Mouse (Mus musculus) embryonic facial prominence, embryonic 15.5 days (tissue): ENCODE data around the gene Ensa. TPM values are rescaled to one million over a fixed set of nuclear protein-coding genes. Genes with fewer than 3 reads are reported as not detected.
A peak's percentile ranks its signal among the peaks of the same experiment; 100 is the strongest.
"Not testable (repeated sequence)": the region's sequence is repeated elsewhere in the genome, so short reads cannot be mapped to it uniquely, and the experiment has no call there.

Source experiments
- ATAC-seq: fragments of 200-750 bp; cut with Nextera tagmentation; 2 replicates; pipeline ENCODE4 v1.8.0; 2017; ENCODE audit warnings: low read depth, moderate TSS enrichment; ENCODE audit not compliant: insufficient number of reproducible peaks, low FRiP score, low TSS enrichment
- H3K27ac ChIP-seq: fragments of 300-500 bp; sonication (generic); replicated peaks from 2 replicates; pipeline ENCODE4 v1.5.1; 2015; ENCODE audit warnings: mild to moderate bottlenecking, inconsistent platforms
- H3K27me3 ChIP-seq: fragments of 300-500 bp; sonication (generic); 2 replicates; pipeline ENCODE4 v1.6.1; 2015; ENCODE audit warnings: inconsistent platforms
- H3K36me3 ChIP-seq: fragments of 300-500 bp; sonication (generic); 2 replicates; pipeline ENCODE4 v1.6.1; 2015; ENCODE audit warnings: mild to moderate bottlenecking, inconsistent platforms
- H3K4me1 ChIP-seq: fragments of 300-500 bp; sonication (generic); 2 replicates; pipeline ENCODE4 v1.6.1; 2015; ENCODE audit warnings: inconsistent platforms
- H3K4me2 ChIP-seq: fragments of 300-500 bp; sonication (generic); replicated peaks from 2 replicates; pipeline ENCODE4 v1.6.1; 2015; ENCODE audit warnings: mild to moderate bottlenecking, inconsistent platforms
- H3K4me3 ChIP-seq: fragments of 300-500 bp; sonication (generic); replicated peaks from 2 replicates; pipeline ENCODE4 v1.5.1; 2015; ENCODE audit warnings: mild to moderate bottlenecking, inconsistent platforms
- H3K9ac ChIP-seq: fragments of 300-500 bp; sonication (generic); 2 replicates; pipeline ENCODE4 v1.6.1; 2015; ENCODE audit warnings: inconsistent platforms
- H3K9me3 ChIP-seq: fragments of 300-500 bp; sonication (generic); replicated peaks from 2 replicates; pipeline ENCODE4 v1.6.1; 2016; ENCODE audit warnings: inconsistent platforms
- WGBS: fragments of 180-500 bp; shearing (Covaris S2); methylation state at CpG from one replicate; pipeline ENCODE4 v1.1.7; 2015; 5-methylcytosine and 5-hydroxymethylcytosine counted together
- polyA plus RNA-seq: library from polyadenylated mRNA; unstranded; fragments of >200 nt; fragmentation: Nextera tagmentation; extraction: Ambion mirVana; gene quantifications from 2 replicates; pipeline ENCODE4 v1.2.1, GENCODE M21; 2015

Gene Ensa
- polyA plus RNA-seq, 1 experiment from 2014 or later = 77.9 TPM

DNA sequence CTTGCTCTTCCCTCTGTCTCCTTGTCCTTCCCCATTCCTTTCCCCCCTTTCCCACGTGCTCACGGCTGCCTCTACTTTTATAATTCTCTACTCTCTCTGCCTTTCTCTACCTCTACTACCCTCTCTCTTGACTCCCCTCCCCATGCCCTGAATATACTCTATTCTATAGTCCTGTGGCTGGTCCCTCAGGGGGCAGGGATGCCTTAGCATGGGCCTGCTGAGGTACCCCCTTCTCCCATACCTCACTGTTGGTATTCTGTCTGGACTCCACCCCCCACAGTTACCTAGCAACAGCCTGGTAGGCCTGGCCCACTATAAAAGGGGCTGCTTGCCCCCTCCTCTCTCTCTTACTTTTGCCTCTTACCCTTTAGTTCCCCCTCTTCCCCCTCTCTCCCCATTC lies 1.2 kb upstream of the Ensa start:
- Histone ChIP-seq H3K4me3 (no peak overlapping the region), H3K27ac (peak overlapping the region; percentile 39; the same call in 1 of the 2 replicates), H3K9me3 (no peaks in the 10 kb centered on the region), H3K36me3 (peaks cover 33% of the 10 kb centered on the region), H3K4me1 (peaks cover 13% of the 10 kb centered on the region), H3K4me2 (no peak overlapping the region), H3K9ac (no peak overlapping the region), H3K27me3 (no peaks in the 10 kb centered on the region)
- 58% methylated on average over 2 of the region's 2 CpGs for WGBS
- no peak for ATAC-seq

DNA sequence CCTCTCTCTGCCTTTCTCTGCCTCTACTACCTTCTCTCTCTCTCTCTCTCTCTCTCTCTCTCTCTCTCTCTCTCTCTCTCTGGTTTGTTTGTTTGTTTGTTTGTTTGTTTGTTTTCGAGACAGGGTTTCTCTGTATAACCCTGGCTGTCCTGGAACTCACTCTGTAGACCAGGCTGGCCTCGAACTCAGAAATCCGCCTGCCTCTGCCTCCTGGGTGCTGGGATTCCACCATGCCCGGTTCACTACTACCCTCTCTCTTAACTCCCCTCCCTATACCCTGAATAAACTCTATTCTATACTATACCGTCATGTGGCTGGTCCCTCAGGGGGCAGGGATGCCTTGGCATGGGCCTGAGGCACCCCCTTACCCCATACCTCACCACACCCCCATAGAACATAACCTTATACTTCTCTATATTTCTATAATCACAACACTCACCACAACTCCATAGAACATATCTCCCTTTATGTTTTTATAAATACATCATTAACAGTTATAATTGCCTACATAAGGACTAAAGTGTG lies 740 bp upstream of the Ensa start:
- Histone ChIP-seq H3K27ac (peak overlapping the region; percentile 91), H3K36me3 (peaks cover 34% of the 10 kb centered on the region), H3K4me2 (peak overlapping the region; percentile 55), H3K4me1 (peaks cover 13% of the 10 kb centered on the region), H3K4me3 (peak overlapping the region; percentile 73)
- H3K9ac ChIP-seq, H3K27me3 ChIP-seq, H3K9me3 ChIP-seq, ATAC-seq: not testable (repeated sequence)
- WGBS = 69% methylated on average over 5 of the region's 5 CpGs

DNA sequence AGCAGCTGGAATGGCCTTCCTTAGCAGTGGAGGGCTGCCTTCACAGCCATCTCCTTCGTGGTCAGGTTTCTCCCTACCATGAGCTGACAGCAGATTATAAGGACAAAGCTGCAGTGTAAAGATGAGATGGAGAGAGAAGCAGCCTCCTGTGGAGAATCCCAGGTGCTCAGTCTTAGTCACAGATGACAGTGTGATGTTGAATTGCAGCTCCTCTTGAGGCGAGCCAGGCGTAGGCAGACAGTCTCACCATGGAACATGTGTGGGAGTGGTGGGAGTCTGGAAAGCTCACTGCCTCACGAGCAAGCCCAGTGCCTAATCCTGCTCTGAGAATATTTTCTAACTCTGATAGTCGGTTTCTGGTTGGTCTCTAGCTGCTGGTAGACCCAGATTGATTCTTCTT lies 3.0 kb downstream of the Ensa start:
- Histone ChIP-seq H3K4me2 (no peak overlapping the region), H3K9ac (no peak overlapping the region), H3K27me3 (no peaks in the 10 kb centered on the region), H3K4me1 (peaks cover 13% of the 10 kb centered on the region), H3K36me3 (peaks cover 61% of the 10 kb centered on the region), H3K9me3 (no peaks in the 10 kb centered on the region), H3K4me3 (no peak overlapping the region), H3K27ac (no peak overlapping the region)
- WGBS = 91% methylated on average over 5 of the region's 5 CpGs
- ATAC-seq = no peak

DNA sequence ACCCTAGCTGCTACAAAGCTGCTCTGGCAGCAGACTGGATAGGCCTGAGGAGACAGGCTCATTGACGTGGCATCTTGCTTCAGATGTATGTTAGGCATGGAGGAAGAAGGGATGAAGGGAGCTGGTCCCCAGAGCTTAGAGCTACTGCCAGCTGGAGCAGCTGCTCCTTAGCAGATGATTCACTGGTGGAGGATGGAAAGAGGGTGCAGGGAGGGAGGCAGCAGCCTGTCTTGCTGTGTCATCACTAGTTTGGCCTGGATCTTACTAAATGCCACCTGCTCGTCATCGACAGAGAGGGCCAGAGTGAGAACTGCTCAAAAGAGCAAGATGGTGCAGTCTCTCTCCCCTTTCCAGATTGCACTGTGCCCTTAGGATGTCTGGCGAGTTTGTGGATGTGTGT lies 5.0 kb downstream of the Ensa start:
- Histone ChIP-seq H3K4me1 (peaks cover 10% of the 10 kb centered on the region), H3K27ac (no peak overlapping the region), H3K9ac (no peak overlapping the region), H3K9me3 (no peaks in the 10 kb centered on the region), H3K4me3 (no peak overlapping the region), H3K4me2 (no peak overlapping the region), H3K36me3 (peaks cover 75% of the 10 kb centered on the region), H3K27me3 (no peaks in the 10 kb centered on the region)
- WGBS = 82% methylated on average over 4 of the region's 4 CpGs
- no peak for ATAC-seq

DNA sequence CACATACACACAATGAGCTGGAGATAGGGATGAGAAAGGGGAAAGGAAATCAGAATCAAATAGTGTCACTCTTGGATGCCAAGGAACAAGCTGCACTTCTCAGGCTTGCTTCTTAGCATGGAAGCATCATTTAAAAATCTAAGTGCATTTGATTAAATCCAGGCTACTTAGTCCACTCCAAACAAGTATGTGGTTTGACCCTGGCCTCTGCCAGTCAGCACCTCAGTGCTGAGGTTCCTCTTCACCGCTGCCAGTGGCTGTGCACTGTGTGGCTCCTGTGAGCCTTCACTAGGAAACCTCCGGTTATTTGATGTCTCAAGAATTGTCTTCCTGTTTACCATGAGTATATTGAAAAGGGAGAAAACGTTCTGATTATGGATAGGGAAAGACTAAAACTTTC lies 6.1 kb downstream of the Ensa start:
- Histone ChIP-seq H3K4me3 (no peak overlapping the region), H3K9ac (no peak overlapping the region), H3K27me3 (no peaks in the 10 kb centered on the region), H3K4me1 (peaks cover 6% of the 10 kb centered on the region), H3K27ac (no peak overlapping the region), H3K4me2 (no peak overlapping the region), H3K9me3 (no peaks in the 10 kb centered on the region), H3K36me3 (peaks cover 84% of the 10 kb centered on the region)
- 76% methylated on average over 3 of the region's 3 CpGs for WGBS
- ATAC-seq = no peak

DNA sequence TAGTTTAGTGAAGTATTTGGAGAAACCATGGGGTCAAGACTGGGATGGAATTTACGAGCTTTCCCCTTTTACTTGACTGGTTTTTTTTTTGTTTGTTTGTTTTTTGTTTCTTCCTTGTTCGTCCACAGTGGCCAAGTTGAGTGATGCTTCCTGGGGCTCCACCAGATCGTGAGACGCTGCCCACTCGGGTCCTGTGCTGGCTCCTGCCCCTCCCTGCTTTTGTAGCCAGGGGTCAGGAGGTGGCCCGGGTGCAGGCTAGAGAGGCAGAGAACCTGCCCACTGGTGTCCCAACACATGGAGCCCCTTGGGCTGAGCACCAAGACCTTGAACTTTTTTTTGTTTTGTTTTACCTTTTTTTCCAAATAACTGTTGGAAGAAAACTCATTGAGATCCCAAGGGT lies 6.5 kb downstream of the Ensa start:
- Histone ChIP-seq H3K27ac (no peak overlapping the region), H3K4me2 (no peak overlapping the region), H3K9ac (no peak overlapping the region), H3K4me3 (no peak overlapping the region), H3K36me3 (peaks cover 88% of the 10 kb centered on the region), H3K9me3 (no peaks in the 10 kb centered on the region), H3K4me1 (peaks cover 1% of the 10 kb centered on the region), H3K27me3 (no peaks in the 10 kb centered on the region)
- 76% methylated on average over 6 of the region's 6 CpGs for WGBS
- no peak for ATAC-seq

DNA sequence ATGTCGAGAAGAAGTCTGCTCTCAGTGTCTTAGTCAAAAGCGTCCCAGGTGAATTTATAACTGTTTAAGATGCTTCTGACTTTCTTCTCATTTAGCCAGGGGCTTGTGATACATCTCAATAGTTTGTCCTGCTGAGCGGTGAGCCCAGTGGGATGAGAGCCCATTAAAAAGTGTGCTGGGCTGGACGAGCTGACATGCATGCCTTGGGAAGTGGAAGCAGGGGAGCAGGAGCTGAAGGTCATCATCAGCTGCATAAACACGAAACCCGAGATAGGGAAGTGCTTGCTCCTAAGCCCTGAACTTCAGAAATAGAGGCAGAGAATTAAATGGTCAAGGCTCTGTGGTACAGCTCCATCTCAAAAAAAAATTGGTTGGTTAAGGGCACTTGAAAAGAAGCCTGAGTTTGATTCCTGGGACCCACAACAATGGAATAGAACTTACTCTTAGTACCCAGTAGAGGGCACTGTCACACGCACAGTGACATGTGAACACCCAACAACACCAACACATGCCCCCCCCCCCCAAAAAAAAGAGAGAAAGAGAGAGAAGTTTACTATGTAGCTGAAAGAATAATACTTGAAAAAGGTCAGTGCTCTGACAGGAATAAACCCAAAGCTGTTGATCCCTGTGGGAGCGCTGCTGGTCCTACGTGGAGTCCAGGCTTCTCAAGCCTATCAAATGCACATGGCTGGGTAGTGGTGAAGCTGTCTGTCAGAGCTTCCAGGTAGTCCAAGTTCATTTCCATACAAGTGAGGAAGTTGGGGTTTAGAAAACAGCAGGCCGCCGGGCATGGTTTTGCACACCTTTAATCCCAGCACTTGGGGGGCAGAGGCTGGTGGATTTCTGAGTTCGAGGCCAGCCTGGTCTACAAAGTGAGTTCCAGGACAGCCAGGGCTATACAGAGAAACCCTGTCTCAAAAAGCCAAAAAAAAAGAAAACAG lies 8.1 kb downstream of the Ensa start:
- 75% methylated on average over 12 of the region's 12 CpGs for WGBS
- no peaks in the 10 kb centered on the region for H3K27me3 ChIP-seq
- no peak overlapping the region for H3K4me2 ChIP-seq
- no peaks in the 10 kb centered on the region for H3K9me3 ChIP-seq
- H3K36me3 ChIP-seq = peaks cover 78% of the 10 kb centered on the region
- H3K9ac ChIP-seq = no peak overlapping the region
- no peak for ATAC-seq
- no peak overlapping the region for H3K27ac ChIP-seq
- H3K4me1 ChIP-seq = no peaks in the 10 kb centered on the region
- no peak overlapping the region for H3K4me3 ChIP-seq

DNA sequence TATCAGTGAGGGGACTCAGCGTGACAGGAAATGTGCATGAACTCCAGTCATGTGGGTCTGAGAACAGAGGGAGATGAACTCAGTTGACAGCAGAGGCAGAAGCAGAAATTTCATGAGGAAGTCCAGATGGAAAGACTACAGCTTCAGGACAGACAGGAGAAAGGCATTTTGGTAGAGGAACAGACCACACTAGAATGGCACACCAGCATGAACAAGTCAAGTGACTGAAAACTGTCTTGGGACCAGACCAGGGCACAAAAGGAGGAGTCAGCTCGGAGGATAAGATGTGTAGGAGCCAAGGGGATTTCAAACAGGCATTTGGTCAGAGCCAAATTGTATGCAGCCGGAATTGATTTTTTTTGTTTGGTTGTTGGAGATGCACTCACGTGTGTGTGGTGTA lies 10.8 kb downstream of the Ensa start:
- 64% methylated on average over 4 of the region's 4 CpGs for WGBS
- H3K4me2 ChIP-seq = no peak overlapping the region
- no peaks in the 10 kb centered on the region for H3K9me3 ChIP-seq
- no peak overlapping the region for H3K27ac ChIP-seq
- H3K27me3 ChIP-seq = no peaks in the 10 kb centered on the region
- ATAC-seq = no peak
- H3K4me1 ChIP-seq = no peaks in the 10 kb centered on the region
- H3K36me3 ChIP-seq = peaks cover 53% of the 10 kb centered on the region
- no peak overlapping the region for H3K4me3 ChIP-seq
- H3K9ac ChIP-seq = no peak overlapping the region

DNA sequence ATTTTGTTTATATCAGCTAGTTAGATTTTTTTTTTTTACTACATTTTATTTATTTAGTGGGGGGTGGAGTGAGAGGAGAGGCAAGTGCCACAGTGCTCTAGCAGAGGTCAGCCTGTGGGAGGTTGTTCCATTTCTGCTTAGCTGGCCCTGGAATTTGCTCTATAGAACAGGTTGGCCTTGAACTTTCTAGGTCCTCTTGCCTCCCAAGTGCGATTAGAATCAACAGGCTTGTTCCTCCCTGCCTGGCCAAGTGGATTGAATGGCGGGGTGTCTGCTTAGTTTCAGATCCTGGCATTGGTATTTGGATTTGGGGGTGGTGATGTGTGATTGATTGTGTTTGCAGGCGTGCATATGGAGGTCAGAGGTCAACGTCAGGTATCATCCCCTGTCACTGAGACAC lies 11.3 kb downstream of the Ensa start:
- no peak overlapping the region for H3K9ac ChIP-seq
- no peaks in the 10 kb centered on the region for H3K9me3 ChIP-seq
- no peak for ATAC-seq
- H3K36me3 ChIP-seq = peaks cover 48% of the 10 kb centered on the region
- WGBS = 84% methylated on average over 4 of the region's 4 CpGs
- H3K4me3 ChIP-seq = no peak overlapping the region
- H3K27ac ChIP-seq = no peak overlapping the region
- H3K4me1 ChIP-seq = no peaks in the 10 kb centered on the region
- H3K27me3 ChIP-seq = no peaks in the 10 kb centered on the region
- H3K4me2 ChIP-seq = no peak overlapping the region

DNA sequence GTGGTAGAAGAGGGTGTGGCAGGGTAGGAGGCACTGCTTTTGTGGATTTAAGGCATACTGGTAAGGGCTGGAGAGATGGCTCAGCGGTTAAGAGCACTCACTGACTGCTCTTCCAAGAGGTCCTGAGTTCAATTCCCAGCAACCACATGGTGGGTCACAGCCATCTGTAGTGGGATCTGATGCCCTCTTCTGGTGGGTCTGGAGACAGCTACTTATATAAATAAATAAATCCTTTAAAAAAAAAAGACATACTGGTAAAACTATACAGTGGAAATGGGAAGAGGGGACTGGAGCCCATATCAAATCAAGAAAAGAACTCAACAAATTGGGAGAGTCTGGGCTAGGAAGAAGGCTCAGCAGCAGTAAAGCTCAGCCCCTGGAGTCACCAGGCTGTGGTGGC lies 14.9 kb downstream of the Ensa start:
- no peak for ATAC-seq

DNA sequence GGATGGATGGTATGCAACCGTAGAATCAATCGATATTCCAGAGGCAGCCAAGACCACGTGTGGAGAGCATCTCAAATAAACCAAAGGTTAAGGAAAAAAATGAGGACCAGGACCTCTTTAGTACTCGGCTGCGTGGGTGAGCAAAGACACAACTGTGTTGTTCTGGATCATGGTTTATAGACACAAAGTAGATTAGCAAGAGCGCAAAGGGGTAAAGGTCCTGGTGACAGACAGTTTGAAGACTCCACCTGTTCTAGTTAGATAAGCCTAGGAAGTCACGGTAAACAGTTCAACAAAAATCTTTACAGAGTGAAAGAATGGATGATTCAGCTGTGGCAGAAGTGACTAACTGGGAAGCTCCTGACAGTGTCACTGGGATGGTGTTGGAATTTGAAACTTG lies 18.3 kb downstream of the Ensa start:
- no peak overlapping the region for H3K4me2 ChIP-seq
- 82% methylated on average over 7 of the region's 7 CpGs for WGBS
- H3K9ac ChIP-seq = no peak overlapping the region
- H3K4me3 ChIP-seq = no peak overlapping the region
- H3K27ac ChIP-seq = no peak overlapping the region
- no peaks in the 10 kb centered on the region for H3K4me1 ChIP-seq
- ATAC-seq = no peak
- 0 out of 2 replicates have a peak, but pooled peaks cover 3% of the 10 kb centered on the region for H3K36me3 ChIP-seq
- H3K9me3 ChIP-seq = no peaks in the 10 kb centered on the region
- no peaks in the 10 kb centered on the region for H3K27me3 ChIP-seq

More for the DNA sequence above, 14.9 kb downstream of the Ensa start:
- Histone ChIP-seq H3K27ac (no peak overlapping the region), H3K4me1 (no peaks in the 10 kb centered on the region), H3K9me3 (no peaks in the 10 kb centered on the region), H3K27me3 (no peaks in the 10 kb centered on the region), H3K4me3 (no peak overlapping the region), H3K9ac (no peak overlapping the region), H3K36me3 (peaks cover 21% of the 10 kb centered on the region), H3K4me2 (no peak overlapping the region)
- WGBS = 96% methylated on average over 1 of the region's 1 CpGs
